Mouse (Mus musculus): ENCODE results near the gene 2210408I21Rik. TPM values are rescaled to one million over a fixed set of nuclear protein-coding genes. Genes with fewer than 3 reads are reported as not detected.

Gene 2210408I21Rik
- total RNA-seq, 2 experiments from 2014 or later: 24.2 to 27.1 TPM

DNA sequence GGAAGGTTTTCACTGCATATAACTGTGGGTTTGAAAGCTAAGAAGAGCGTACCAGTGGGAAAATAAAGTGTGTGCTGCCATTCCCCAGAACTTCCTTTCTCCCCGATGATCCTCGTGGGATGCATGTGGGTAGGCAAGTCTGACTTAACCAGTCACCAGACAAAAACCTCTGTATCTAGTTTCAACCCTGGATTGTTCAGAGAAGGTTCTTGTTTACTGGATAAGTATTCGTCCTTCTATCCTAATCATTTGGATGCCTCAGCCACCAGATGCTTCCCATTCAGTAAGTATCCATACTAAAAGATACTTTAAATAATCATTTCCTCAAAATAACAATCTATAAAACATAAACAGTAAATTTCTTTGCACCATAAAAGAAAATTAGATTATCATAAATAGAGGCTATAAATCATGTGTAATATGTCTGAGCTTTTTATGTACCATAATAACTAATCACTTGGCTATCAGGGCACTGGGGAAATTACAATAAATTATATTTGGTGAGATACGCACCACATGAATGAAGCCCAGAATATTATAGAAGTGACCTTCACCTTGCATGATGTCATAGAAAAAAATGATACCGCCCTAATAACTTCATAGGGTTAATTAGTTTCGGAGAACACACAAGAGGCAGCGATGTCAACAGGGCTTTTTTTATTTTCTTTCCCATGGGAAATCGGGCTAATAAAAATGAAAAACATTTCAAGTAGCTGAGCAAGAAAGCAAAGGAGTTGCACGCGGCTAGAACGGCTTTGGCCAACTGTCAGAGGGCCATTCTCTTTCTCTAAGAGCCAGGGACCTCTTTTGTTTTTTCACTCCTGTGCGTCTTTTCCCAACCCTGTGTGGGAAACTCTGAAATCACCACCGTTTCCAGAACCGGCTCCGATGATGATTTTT lies 412.4 kb downstream of the 2210408I21Rik start:
- no peak for DNase-seq (ENCODE audit: extremely low spot score in 1 of 2, low spot score in 2 of 2)
- Histone ChIP-seq H3K4me3 (no peak overlapping the region), H3K27ac (no peak overlapping the region)
- intact Hi-C loops (cut with DNase I): no loop called here
- TF ChIP-seq CTCF (IDR thresholded peaks at IDR 0.05): no peak

- intact Hi-C loops (cut with DNase I): no loop called here
- no peak overlapping the region for H3K27ac ChIP-seq
- DNase-seq (ENCODE audit: extremely low spot score in 1 of 2, low spot score in 2 of 2): no peak
- H3K4me3 ChIP-seq: no peak overlapping the region
- no peak for TF ChIP-seq CTCF (IDR thresholded peaks at IDR 0.05)
Measured at GRCm38 (mm10) chr13:77548386-77548695, 413.0 kb downstream of the 2210408I21Rik start.

DNA sequence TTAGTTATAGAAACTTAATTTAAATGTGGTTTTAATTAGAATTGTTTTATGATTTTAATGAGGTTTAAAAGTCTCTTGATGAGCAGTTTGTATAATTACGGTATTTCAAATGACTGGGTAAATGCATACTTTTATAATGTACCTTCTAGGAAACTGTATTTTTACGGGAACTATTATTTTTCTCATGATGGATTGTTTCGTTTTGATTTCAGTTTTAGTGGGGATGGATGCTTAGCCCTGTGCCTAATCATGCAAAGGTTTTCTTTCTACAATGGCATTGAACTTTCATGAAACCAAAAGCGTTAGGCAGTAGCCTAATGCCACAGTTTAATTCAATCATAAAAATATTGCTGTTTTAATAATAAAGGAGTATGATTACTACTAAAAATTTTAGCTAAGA lies 413.4 kb downstream of the 2210408I21Rik start:
- DNase-seq (ENCODE audit: extremely low spot score in 1 of 2, low spot score in 2 of 2): no peak
- Histone ChIP-seq H3K4me3 (no peak overlapping the region), H3K27ac (no peak overlapping the region)
- TF ChIP-seq CTCF (IDR thresholded peaks at IDR 0.05): no peak
- intact Hi-C loops (cut with DNase I): no loop called here

DNA sequence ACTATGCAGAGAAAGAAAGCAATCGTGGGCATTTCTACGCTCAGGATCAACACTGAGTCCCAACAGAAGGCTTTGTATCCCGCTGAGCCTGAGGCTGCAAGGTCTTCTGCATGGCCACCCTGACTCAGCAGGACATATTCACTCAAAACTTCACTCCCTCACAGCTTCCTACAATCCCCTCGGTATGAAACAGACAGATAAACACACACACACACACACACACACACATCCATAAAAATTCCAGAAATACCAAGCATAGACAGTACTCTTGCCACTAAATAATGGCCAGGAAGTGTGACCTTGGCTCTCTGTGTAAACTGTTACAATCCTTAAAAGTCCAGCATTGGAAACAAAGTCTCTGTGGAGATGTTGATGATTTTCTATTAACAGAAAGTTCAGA lies 458.7 kb downstream of the 2210408I21Rik start:
- no peak for TF ChIP-seq CTCF (IDR thresholded peaks at IDR 0.05)
- intact Hi-C loops (cut with DNase I): no loop called here
- no peak for DNase-seq (ENCODE audit: extremely low spot score in 1 of 2, low spot score in 2 of 2)
- Histone ChIP-seq H3K4me3 (no peak overlapping the region), H3K27ac (no peak overlapping the region)

DNA sequence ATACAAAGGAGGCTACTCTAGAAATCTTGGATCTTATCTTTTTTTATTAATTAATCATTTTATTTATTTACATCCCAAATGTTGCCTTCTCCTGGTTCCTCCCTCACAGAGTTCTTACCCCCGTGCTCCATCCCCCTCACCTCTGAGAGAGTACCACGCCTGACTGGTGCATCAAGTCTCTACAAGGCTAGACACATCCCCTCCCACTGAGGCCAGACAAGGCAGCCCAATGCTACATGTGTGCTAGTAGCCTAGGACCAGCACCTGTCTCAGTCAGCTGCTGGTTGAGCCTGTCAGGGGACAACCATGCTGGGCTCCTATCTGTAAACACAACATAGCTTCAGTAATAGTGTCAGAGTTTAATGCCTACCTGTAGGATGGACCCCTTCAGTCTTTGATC lies 480.0 kb downstream of the 2210408I21Rik start:
- no peak for DNase-seq (ENCODE audit: extremely low spot score in 1 of 2, low spot score in 2 of 2)
- no peak for TF ChIP-seq CTCF (IDR thresholded peaks at IDR 0.05)
- no peak overlapping the region for H3K4me3 ChIP-seq
- no peak overlapping the region for H3K27ac ChIP-seq
- intact Hi-C loops (cut with DNase I): no loop called here

Other genes starting within 250 kb of the 2210408I21Rik start
- gene Slf1, start 67 bp upstream of the 2210408I21Rik start, total RNA-seq (2021): 10 to 100 TPM; 25.7 to 25.8 TPM

Data from left cerebral cortex, adult 2 months (tissue).